Mouse (Mus musculus) liver, embryonic 14 days (tissue): ENCODE data around the gene Mgam. TPM values are rescaled to one million over a fixed set of nuclear protein-coding genes. Genes with fewer than 3 reads are reported as not detected.

ENCODE experiments used
- polyA plus RNA-seq: library from polyadenylated mRNA; depleted of rRNA; stranded (reverse); fragments of >200 nt; gene quantifications from 2 replicates; pipeline ENCODE4 v1.2.3, GENCODE M21; 2012; rRNA removed

The Mgam gene
- polyA plus RNA-seq, result 1.3 and 1.5 TPM in 2 replicates

DNA sequence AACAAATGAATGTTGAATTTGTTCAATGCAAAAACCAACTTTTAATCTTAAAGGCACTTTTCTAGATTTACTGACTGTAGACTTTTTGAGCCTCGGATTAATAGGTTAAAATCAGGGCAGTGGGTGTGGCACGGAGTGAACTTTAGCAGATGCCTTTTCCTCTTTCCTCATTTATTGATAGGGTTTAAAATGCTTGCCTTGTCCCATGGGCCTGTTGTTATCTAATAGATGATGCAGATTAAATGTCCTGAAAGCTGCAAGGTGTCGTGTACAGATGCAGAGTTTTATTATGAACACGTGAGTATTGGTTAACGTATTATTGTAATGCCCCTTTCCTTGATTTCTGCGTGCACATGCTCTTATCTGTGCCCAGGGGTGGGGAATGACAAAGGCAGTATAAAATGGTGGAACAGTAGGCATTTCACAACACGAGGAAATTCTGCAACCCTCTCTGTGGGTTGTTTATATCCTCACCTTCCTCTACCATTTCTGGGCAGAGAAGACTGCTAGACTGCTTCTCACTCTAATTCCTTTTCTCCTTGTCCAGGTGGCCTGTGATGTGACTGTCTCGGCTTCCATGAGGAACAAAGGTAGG, at the start of gene Mgam:
TSS of gene Mgam (plus strand) at position 426 of the 595 bp plus-strand sequence.

DNA sequence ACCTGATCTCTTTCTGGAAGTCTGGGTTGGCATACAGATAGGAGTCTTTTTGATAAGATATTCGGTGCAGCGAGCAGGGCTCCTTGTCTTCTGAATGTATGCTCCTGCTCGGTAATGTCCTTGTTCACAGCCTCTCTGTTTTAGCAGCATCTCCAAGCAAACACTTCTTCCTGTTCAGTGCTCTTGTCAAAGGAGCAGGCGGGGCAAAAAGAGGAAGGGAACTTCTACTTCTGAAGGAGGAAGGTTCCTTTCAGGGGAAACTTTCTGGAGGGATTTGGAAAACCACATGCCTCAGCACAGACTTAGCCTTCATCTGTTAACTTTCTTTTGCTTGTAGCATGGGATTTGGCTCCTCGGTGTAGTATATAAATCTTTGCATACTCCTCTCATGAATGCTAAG, 43.0 kb upstream of the Mgam start, which contains the start of gene Clec5a:
TSS of gene Clec5a (minus strand) at position 177 of the 400 bp plus-strand sequence.

DNA sequence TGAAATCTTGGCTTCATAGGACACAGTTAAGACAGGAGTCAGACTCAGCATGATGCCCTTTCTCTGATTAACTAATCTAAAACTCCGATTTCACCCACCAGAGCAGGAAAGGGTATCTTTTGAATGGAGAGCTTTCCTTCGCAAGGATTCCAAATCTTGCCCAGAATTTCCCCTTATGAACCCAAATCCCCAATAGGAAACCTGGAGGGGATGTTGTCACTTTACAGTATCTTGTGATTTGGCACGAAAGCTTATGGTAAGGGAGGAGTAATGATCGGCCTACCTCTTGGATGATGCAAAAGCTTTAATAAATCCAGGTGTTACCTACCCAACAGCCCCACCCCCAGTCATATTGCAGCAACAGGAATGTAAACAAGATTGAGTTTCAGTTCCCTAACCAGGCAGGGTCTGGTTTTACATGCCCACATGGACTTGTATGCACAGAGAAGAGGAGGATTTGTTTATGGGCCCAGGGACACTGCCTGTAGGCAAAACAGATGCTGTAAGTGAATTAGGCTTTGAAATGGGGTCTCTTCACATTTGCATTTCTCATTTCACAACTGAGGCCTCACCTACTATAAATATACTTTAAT, 15.3 kb upstream of the Mgam start, which contains the start of gene Tas2r138:
TSS of gene Tas2r138 (minus strand) at position 51 of the 593 bp plus-strand sequence.

Other genes starting within 250 kb of the Mgam start
- 0.68 and 0.75 TPM in 2 replicates for gene E330009J07Rik, start 192.7 kb upstream of the Mgam start, polyA plus RNA-seq
- not detected in 2 replicates for gene Wee2, start 189.7 kb upstream of the Mgam start, polyA plus RNA-seq
- 45.3 and 46.4 TPM in 2 replicates for gene Ssbp1, start 157.5 kb upstream of the Mgam start, polyA plus RNA-seq
- not detected in 2 replicates for gene Tas2r137, start 137.6 kb upstream of the Mgam start, polyA plus RNA-seq
- not detected in 2 replicates for gene Tas2r108, start 135.3 kb upstream of the Mgam start, polyA plus RNA-seq
- gene Prss37, start 109.3 kb upstream of the Mgam start, polyA plus RNA-seq, result not detected in 2 replicates
- gene Olfr461, start 73.8 kb upstream of the Mgam start, polyA plus RNA-seq, result not detected in 2 replicates
- gene Olfr460, start 59.3 kb upstream of the Mgam start, polyA plus RNA-seq, result not detected in 2 replicates
- gene Clec5a, start 43.0 kb upstream of the Mgam start, polyA plus RNA-seq, result 3.2 and 4.2 TPM in 2 replicates
- not detected in 2 replicates for gene Tas2r138, start 15.5 kb upstream of the Mgam start, polyA plus RNA-seq